ENCODE assay signal across 23 mouse cellular contexts in the genomic region with DNA sequence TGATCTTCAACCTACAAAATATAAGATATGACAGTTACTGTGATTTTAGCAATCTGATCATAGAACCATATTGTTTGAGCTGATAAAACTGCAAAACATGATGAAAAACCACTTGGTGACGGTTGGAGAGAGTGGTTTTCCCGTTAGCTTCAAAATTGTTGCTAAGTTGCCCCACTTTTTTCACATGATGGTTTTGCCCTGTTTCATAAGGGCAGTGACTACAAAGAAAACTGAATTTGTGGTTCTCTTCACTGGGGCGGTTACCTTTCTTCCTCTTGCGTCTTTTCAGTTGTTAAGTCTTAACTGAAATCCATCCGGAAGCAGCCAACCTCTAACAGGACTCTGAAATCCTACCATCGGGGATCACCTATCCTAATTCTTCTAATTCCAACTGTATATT. TPM values are rescaled to one million over a fixed set of nuclear protein-coding genes. Genes with fewer than 3 reads are reported as not detected.
DNase-seq lines count a peak whose midpoint lies in the region; ATAC-seq lines count a peak whose summit lies in the region.
"Had no signal": no experiment of that assay in that cellular context is flagged by ENCODE, and none has a peak within 500 bp of the region (broad histone marks: within the 10 kb centered on the region; RNA-seq: fewer than 3 reads in every experiment).

No protein-coding gene starts in this region.

- intact Hi-C loops in gastrocnemius, postnatal 36 days (cut with DNase I), result no loop called here

- peak; percentile 76 for DNase-seq in thymus, postnatal 0 days (ENCODE audit: low spot score)
- DNase-seq in thymus, postnatal 25 days, result no peak
- no peak for DNase-seq in gastrocnemius, postnatal 36 days
- DNase-seq in ovary, postnatal 10 days (ENCODE audit: low spot score), result no peak
- DNase-seq in spleen, postnatal 4 days (ENCODE audit: low spot score in 2 of 2), result no peak
- DNase-seq: adrenal gland, postnatal 25 days; cerebellum, adult 11-12 months; cerebellum, adult 9-11 months; heart, adult 18-20 months; heart, postnatal 4 days; kidney, adult 18-20 months; kidney, postnatal 25 days; left cerebral cortex, postnatal 4 days; right cerebral cortex, postnatal 4 days; thymus, adult 2 months had no signal

- ATAC-seq in common myeloid progenitor, adult 5-6 weeks (replicated peaks; ENCODE audit: low read depth, poor library complexity, severe bottlenecking), result peak; percentile 33
- ATAC-seq in megakaryocyte, adult 5-6 weeks (ENCODE audit: poor library complexity, severe bottlenecking), result peak; percentile 61
- peak; percentile 25; the same call in 1 of the 2 replicates for ATAC-seq in neutrophil, adult 5-6 weeks (ENCODE audit: extremely low read depth, insufficient number of reproducible peaks, low FRiP score, poor library complexity, severe bottlenecking)
- ATAC-seq: forebrain, embryonic 16.5 days had no signal

RNA-seq across cellular contexts. Expression of a gene that starts 26.5 kb away (rescaled TPM):
- 8.5 and 9.0 TPM in 2 replicates for polyA plus RNA-seq in thymus, postnatal 0 days (2015; fragmentation: Nextera tagmentation; extraction: Ambion mirVana)
- total RNA-seq in common myeloid progenitor, adult 5-6 weeks (2017), result 78.1 and 85.9 TPM in 2 replicates
- total RNA-seq in megakaryocyte, adult 5-6 weeks (2015), result 108 TPM in 2 replicates
- 123 and 127 TPM in 2 replicates for total RNA-seq in megakaryocyte, adult 5-6 weeks (2017)
- total RNA-seq in neutrophil, adult 5-6 weeks (2017), result 64.2 and 76.6 TPM in 2 replicates
- under 1 TPM; 0.17 to 0.20 TPM for total RNA-seq in gastrocnemius, postnatal 36 days (2021)
- total RNA-seq: layer of hippocampus, adult 18-20 months; layer of hippocampus, postnatal 25 days; MEL had no signal
- polyA plus RNA-seq: forebrain, embryonic 16.5 days; midbrain, postnatal 0 days had no signal

Comparison
In these comparisons a context has a peak if more than half of its experiments do, and no peak if none do; other contexts are left out.
1. RNA of a gene that starts 26.5 kb away (total RNA-seq): 108 to 127 TPM in megakaryocyte, adult 5-6 weeks, 78.1 to 85.9 TPM in common myeloid progenitor, adult 5-6 weeks and 64.2 to 76.6 TPM in neutrophil, adult 5-6 weeks; 0.17 to 0.20 TPM in gastrocnemius, postnatal 36 days; every median in the first group is over 10 times any median in the second.
2. Peak in every context shown above with its lines, with median percentiles within 50 percentile points of each other: ATAC-seq.